Mouse (Mus musculus) ES-E14 (cell line): Measurements from ENCODE around the gene Rpl15.
"Not testable (repeated sequence)": the region's sequence is repeated elsewhere in the genome, so short reads cannot be mapped to it uniquely, and the experiment has no call there.

Experiments used
- CHD2 ChIP-seq: IDR thresholded peaks from 2 replicates; pipeline ENCODE4 v1.6.1; 2014; ENCODE audit warnings: mild to moderate bottlenecking, low read depth, low read length, inconsistent platforms
- HCFC1 ChIP-seq: IDR thresholded peaks from 2 replicates; pipeline ENCODE4 v1.6.1; 2012; ENCODE audit warnings: low read length, inconsistent platforms, borderline replicate concordance; ENCODE audit not compliant: insufficient read depth
- MAFK ChIP-seq: IDR thresholded peaks from 2 replicates; pipeline ENCODE4 v1.6.1; 2014; ENCODE audit warnings: mild to moderate bottlenecking, low read depth, low read length, inconsistent platforms; ENCODE audit not compliant: insufficient read depth
- ZC3H11A ChIP-seq: IDR thresholded peaks from 2 replicates; pipeline ENCODE4 v1.6.1; 2012; ENCODE audit warnings: low read depth, mild to moderate bottlenecking, inconsistent platforms, low read length, borderline replicate concordance
- ZNF384 ChIP-seq: IDR thresholded peaks from 2 replicates; pipeline ENCODE4 v1.6.1; 2012; ENCODE audit warnings: low read depth, low read length, inconsistent platforms

- not testable (repeated sequence) for TF ChIP-seq MAFK, ZNF384, ZC3H11A, CHD2, HCFC1
Observed at GRCm38 (mm10) chr14:18226181-18226580, 45.0 kb downstream of the Rpl15 start.
